Mouse (Mus musculus) limb, embryonic 15.5 days (tissue): Measurements from ENCODE around the gene Acot11. TPM values are rescaled to one million over a fixed set of nuclear protein-coding genes. Genes with fewer than 3 reads are reported as not detected.
"Not testable (repeated sequence)": the region's sequence is repeated elsewhere in the genome, so short reads cannot be mapped to it uniquely, and the experiment has no call there.

ENCODE experiments used
- ATAC-seq: fragments of 200-750 bp; cut with Nextera tagmentation; 2 replicates; pipeline ENCODE4 v1.8.0; 2017; ENCODE audit warnings: low read depth, moderate TSS enrichment; ENCODE audit not compliant: insufficient number of reproducible peaks, low FRiP score, low TSS enrichment
- H3K27ac ChIP-seq: fragments of 300-500 bp; sonication (generic); 2 replicates; pipeline ENCODE4 v1.5.1; 2015; ENCODE audit warnings: moderate library complexity, mild to moderate bottlenecking, inconsistent platforms
- H3K27me3 ChIP-seq: fragments of 300-500 bp; sonication (generic); 2 replicates; pipeline ENCODE4 v1.6.1; 2015; ENCODE audit warnings: inconsistent platforms
- H3K36me3 ChIP-seq: fragments of 300-500 bp; sonication (generic); 2 replicates; pipeline ENCODE4 v1.6.1; 2015; ENCODE audit warnings: inconsistent platforms
- H3K4me1 ChIP-seq: fragments of 300-500 bp; sonication (generic); 2 replicates; pipeline ENCODE4 v1.6.1; 2015; ENCODE audit warnings: inconsistent platforms
- H3K4me2 ChIP-seq: fragments of 300-500 bp; sonication (generic); 2 replicates; pipeline ENCODE4 v1.6.1; 2015; ENCODE audit warnings: mild to moderate bottlenecking, inconsistent platforms
- H3K4me3 ChIP-seq: fragments of 300-500 bp; sonication (generic); 2 replicates; pipeline ENCODE4 v1.5.1; 2015; ENCODE audit warnings: mild to moderate bottlenecking, inconsistent platforms
- H3K9ac ChIP-seq: fragments of 300-500 bp; sonication (generic); 2 replicates; pipeline ENCODE4 v1.6.1; 2015; ENCODE audit warnings: inconsistent platforms
- H3K9me3 ChIP-seq: fragments of 300-500 bp; sonication (generic); 2 replicates; pipeline ENCODE4 v1.6.1; 2016; ENCODE audit warnings: inconsistent platforms
- WGBS: fragments of 180-500 bp; shearing (Covaris S2); methylation state at CpG from one replicate; pipeline ENCODE4 v1.1.7; 2015; 5-methylcytosine and 5-hydroxymethylcytosine counted together
- polyA plus RNA-seq: library from polyadenylated mRNA; unstranded; fragments of >200 nt; fragmentation: Nextera tagmentation; extraction: Ambion mirVana; gene quantifications from 2 replicates; pipeline ENCODE4 v1.2.1, GENCODE M21; 2015

Acot11 gene
- polyA plus RNA-seq, 1 experiment from 2014 or later, result 4.0 TPM

DNA sequence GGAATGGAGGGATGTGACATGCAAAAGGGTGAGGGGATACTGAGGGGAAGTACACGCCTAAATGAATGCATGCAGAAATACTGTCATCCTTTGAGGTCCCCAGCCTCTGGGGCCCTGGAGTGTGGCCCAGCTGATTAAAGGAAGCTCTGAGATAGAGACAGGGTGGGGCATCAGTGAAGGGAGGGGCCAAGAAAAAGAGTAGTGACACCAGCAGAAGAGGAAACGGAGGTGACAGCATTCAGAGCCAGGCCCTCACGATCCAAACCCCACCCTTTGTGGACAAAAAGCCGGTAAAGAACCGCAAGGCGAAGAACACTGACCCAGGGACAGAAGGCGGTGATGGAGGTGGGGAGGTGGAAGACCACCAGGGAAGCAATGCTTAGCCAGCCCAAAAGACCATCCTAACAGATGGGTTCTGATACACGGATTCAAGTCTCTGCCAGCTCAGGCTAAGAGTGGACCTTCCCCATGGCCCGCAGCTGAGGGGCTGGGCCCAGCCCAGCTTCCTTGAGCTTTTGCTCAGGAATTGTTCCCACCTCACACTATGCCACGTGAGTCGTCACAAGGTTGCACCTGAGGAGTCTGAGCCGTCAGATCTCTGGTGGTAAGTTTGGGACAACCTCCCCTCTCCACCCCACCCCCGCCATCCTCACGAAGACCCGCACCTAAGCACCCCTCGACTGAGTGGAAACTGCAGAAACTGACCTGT lies 443 bp downstream of the Acot11 start:
- Histone ChIP-seq H3K4me2 (peak overlapping the region; percentile 59), H3K4me1 (peaks cover 22% of the 10 kb centered on the region), H3K27me3 (no peaks in the 10 kb centered on the region), H3K4me3 (peak overlapping the region; percentile 31), H3K36me3 (no peaks in the 10 kb centered on the region), H3K27ac (no peak overlapping the region), H3K9ac (0 out of 2 replicates have a peak overlapping the region, but pooled peaks have one; percentile 26), H3K9me3 (no peaks in the 10 kb centered on the region)
- 40% methylated on average over 16 of the region's 16 CpGs for WGBS
- ATAC-seq, result no peak

DNA sequence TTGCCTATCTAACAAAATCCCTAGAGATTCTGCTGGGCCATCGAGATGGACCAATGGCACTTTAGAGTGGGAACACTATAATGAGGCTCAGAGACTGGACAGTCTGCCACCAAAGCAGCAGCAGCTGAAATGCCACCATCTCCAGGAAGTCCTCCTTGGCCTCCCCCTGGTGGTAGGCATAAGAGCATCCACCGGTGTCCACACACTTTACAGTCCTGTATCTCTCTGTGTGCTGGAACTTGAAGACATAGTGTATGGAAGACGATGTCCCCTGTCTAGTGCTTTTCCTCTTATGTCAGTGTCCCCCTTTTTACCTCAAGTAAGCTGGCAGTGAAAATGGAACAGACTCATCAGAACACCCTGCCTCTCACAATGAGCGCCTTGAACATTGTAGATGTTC lies 1.0 kb downstream of the Acot11 start:
- H3K27ac ChIP-seq, result no peak overlapping the region
- no peak overlapping the region for H3K4me2 ChIP-seq
- no peaks in the 10 kb centered on the region for H3K36me3 ChIP-seq
- H3K4me3 ChIP-seq, result no peak overlapping the region
- WGBS, result 74% methylated on average over 4 of the region's 4 CpGs
- H3K9me3 ChIP-seq, result no peaks in the 10 kb centered on the region
- ATAC-seq, result no peak
- H3K27me3 ChIP-seq, result no peaks in the 10 kb centered on the region
- no peak overlapping the region for H3K9ac ChIP-seq
- H3K4me1 ChIP-seq, result peaks cover 27% of the 10 kb centered on the region

GRCm38 (mm10) chr4:106799772-106800336 lies 4.9 kb downstream of the Acot11 start:
- 6% methylated on average over 15 of the region's 15 CpGs for WGBS
- Histone ChIP-seq H3K4me3 (peak overlapping the region; percentile 29), H3K9ac (no peak overlapping the region), H3K27me3 (no peaks in the 10 kb centered on the region), H3K27ac (peak overlapping the region; percentile 64), H3K4me2 (peak overlapping the region; percentile 39), H3K36me3 (no peaks in the 10 kb centered on the region), H3K4me1 (peaks cover 29% of the 10 kb centered on the region), H3K9me3 (no peaks in the 10 kb centered on the region)
- ATAC-seq, result peak; percentile 64; the same call in 1 of the 2 replicates

DNA sequence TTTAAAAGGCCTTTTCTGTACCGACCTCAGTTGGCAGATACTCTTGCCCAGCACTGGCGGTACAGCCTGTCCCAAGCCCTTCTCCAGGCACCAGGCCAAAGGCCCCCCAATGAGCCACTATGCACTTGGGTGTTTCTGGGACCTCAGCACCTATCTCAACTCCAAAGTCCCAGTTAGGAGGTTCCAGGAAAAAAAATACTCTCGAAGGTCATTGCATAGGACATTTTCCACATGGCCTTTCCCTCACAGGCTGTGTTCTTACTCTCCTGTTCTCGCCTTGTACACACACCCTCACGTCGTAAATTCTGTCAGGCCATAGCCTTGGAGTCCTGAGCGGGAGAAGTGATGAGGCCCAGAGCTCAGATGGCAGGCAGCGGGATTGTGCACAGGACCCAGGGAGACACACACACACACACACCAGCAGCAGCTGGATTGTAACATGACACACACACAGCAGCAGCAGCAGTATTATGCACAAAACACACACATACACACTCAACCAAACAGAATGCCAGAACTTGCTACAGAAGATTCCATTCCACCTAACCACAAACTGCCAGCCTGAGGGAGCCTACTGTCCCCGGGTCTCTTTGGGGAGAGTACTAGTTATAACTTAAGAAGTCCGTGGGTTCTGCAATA lies 5.8 kb downstream of the Acot11 start:
- Histone ChIP-seq H3K9ac (no peak overlapping the region), H3K4me2 (peak overlapping the region; percentile 39), H3K36me3 (no peaks in the 10 kb centered on the region), H3K27me3 (no peaks in the 10 kb centered on the region), H3K4me3 (peak overlapping the region; percentile 29), H3K27ac (peak overlapping the region; percentile 64), H3K9me3 (no peaks in the 10 kb centered on the region), H3K4me1 (peaks cover 21% of the 10 kb centered on the region)
- no peak for ATAC-seq
- 27% methylated on average over 10 of the region's 10 CpGs for WGBS

- no peaks in the 10 kb centered on the region for H3K9me3 ChIP-seq
- H3K4me3 ChIP-seq, result no peak overlapping the region
- 78% methylated on average over 2 of the region's 2 CpGs for WGBS
- H3K4me2 ChIP-seq, result no peak overlapping the region
- no peak overlapping the region for H3K27ac ChIP-seq
- H3K4me1 ChIP-seq, result peaks cover 19% of the 10 kb centered on the region
- no peak overlapping the region for H3K9ac ChIP-seq
- no peak for ATAC-seq
- H3K36me3 ChIP-seq, result no peaks in the 10 kb centered on the region
- no peaks in the 10 kb centered on the region for H3K27me3 ChIP-seq
These were observed 9.5 kb downstream of the Acot11 start for GRCm38 (mm10) chr4:106795289-106795688.

DNA sequence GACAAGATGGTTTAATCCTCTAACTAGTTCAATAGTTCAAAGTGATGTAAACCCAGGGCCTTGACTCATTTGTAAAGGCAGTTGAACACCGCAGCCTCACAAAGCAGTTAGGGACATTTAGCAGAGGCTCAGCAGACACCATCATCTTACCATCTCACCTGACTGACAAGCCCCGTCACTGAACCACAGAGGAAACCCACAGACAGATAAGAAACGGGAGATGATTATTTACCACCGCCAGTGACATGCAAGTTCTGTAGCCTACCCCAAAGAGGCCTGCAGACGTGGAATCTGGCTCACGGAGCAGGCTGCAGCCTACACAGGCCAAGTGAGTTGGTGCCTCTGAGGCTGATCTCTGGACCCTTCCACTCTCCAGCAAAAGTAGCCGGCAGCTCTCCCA lies 10.6 kb downstream of the Acot11 start:
- ATAC-seq, result no peak
- no peaks in the 10 kb centered on the region for H3K9me3 ChIP-seq
- no peak overlapping the region for H3K4me2 ChIP-seq
- 83% methylated on average over 7 of the region's 7 CpGs for whole genome bisulfite sequencing
- no peaks in the 10 kb centered on the region for H3K27me3 ChIP-seq
- H3K27ac ChIP-seq, result no peak overlapping the region
- no peaks in the 10 kb centered on the region for H3K36me3 ChIP-seq
- H3K4me3 ChIP-seq, result no peak overlapping the region
- peaks cover 18% of the 10 kb centered on the region for H3K4me1 ChIP-seq
- H3K9ac ChIP-seq, result no peak overlapping the region

DNA sequence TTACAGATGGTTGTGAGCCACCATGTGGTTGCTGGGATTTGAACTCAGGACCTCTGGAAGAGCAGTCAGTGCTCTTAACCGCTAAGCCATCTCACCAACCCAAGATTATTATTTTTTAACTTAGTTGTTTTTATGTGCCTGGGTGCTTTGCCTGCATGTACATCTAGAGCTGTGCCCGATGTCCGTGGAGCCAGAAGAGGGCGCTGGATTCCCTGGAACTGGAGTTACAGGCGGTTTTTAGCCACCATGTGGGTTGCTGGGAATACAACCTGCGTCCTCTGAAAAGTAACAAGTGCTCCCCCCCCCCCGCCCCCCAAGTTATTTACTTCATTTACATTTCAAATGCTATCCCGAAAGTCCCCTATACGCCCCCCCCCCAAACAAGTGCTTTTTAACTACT lies 11.0 kb downstream of the Acot11 start:
- H3K27ac ChIP-seq, H3K4me3 ChIP-seq, H3K36me3 ChIP-seq, ATAC-seq, H3K9ac ChIP-seq, H3K27me3 ChIP-seq, H3K9me3 ChIP-seq, H3K4me2 ChIP-seq: not testable (repeated sequence)
- 93% methylated on average over 9 of the region's 9 CpGs for WGBS
- H3K4me1 ChIP-seq, result peaks cover 17% of the 10 kb centered on the region

DNA sequence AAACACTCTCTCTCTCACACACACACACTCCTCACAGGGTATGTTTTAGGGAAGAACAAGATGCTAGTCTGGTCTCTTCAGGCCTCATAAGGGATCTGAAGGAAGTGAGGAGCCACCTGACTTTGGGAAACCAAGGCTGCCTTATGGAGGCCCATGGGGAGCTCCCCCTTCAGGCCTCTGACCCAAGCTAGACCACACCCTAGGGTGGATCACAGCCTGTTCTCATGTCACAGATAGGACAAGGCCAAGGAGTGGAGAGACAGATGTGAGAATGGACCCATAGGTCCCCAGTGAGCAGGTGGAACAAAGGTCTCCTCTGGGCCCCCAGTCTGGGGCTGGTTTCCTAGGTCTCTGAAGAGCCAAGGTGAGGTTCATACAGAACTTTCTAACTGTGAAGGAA lies 12.5 kb downstream of the Acot11 start:
- Histone ChIP-seq H3K4me3 (no peak overlapping the region), H3K36me3 (no peaks in the 10 kb centered on the region), H3K9ac (no peak overlapping the region), H3K27me3 (no peaks in the 10 kb centered on the region), H3K4me2 (no peak overlapping the region), H3K4me1 (peaks cover 26% of the 10 kb centered on the region), H3K9me3 (no peaks in the 10 kb centered on the region), H3K27ac (no peak overlapping the region)
- no peak for ATAC-seq

DNA sequence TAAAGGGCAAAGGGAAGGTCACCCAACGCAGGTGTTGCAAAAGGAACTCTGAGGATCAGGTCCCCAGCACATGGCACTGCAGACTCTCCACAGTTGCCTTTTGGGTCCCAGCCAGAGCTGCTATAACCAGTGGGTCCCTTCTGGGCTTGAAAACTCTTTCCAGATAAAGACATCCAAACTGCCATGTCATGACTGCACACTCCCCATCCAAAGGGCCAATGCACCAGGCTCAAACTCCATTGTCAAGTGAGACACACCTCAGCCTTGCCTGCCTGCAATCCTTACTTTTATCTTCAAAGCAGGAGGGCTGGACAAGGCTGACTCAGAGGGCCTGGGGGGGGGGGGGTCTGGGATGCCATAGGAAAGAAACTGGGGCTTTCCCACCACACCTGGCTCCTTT lies 13.9 kb downstream of the Acot11 start:
- Histone ChIP-seq H3K4me2 (no peak overlapping the region), H3K27me3 (no peaks in the 10 kb centered on the region), H3K4me1 (peaks cover 40% of the 10 kb centered on the region), H3K9ac (no peak overlapping the region), H3K9me3 (no peaks in the 10 kb centered on the region), H3K36me3 (no peaks in the 10 kb centered on the region), H3K27ac (no peak overlapping the region), H3K4me3 (no peak overlapping the region)
- WGBS, result 84% methylated on average over 1 of the region's 1 CpGs
- ATAC-seq, result no peak

DNA sequence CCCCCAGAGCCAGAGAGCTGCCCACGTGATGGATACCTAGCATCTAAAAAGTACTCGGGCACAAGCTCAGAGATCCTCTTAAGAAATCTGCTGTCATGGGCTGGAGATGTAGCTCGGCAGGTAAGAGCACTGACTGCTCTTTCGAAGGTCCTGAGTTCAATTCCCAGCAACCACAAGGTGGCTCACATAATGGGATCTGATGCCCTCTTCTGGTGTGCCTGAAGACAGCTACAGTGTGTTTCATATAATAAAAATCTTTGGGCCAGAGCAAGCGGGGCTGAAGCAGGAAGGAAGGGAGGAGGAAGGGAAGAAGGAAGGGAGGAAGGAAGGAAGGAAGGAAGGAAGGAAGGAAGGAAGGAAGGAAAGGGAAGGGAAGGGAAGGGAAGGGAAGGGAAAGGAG lies 14.6 kb downstream of the Acot11 start:
- 87% methylated on average over 5 of the region's 5 CpGs for WGBS
- not testable (repeated sequence) for H3K36me3 ChIP-seq, ATAC-seq, H3K4me3 ChIP-seq, H3K27me3 ChIP-seq, H3K4me2 ChIP-seq, H3K9me3 ChIP-seq, H3K9ac ChIP-seq
- Histone ChIP-seq H3K4me1 (peaks cover 47% of the 10 kb centered on the region), H3K27ac (0 out of 2 replicates have a peak overlapping the region, but pooled peaks have one; percentile 29)

DNA sequence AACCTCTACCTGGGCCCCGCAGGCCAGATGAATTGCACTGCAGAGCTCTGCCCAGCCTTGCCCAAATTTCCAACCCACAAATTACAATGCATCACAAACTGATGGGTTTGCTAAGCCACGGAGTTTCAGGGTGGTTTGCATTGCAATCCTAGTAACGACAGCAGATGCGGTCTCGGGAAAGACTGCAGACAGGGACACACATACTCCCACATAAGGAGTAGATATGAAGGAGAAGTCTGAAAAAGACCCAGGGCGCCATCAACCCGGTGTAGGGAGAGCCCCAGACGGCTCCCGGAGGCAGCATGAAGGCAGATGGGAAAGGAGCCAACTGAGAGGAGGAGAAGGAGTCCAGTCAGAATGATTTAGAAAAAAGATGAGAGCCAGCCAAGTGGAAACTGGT lies 15.1 kb downstream of the Acot11 start:
- ATAC-seq, result no peak
- no peaks in the 10 kb centered on the region for H3K36me3 ChIP-seq
- peaks cover 52% of the 10 kb centered on the region for H3K4me1 ChIP-seq
- H3K27ac ChIP-seq, result peak overlapping the region; percentile 29; the same call in 1 of the 2 replicates
- H3K4me3 ChIP-seq, result no peak overlapping the region
- 41% methylated on average over 9 of the region's 9 CpGs for WGBS
- no peaks in the 10 kb centered on the region for H3K9me3 ChIP-seq
- H3K27me3 ChIP-seq, result no peaks in the 10 kb centered on the region
- no peak overlapping the region for H3K4me2 ChIP-seq
- H3K9ac ChIP-seq, result no peak overlapping the region

- WGBS, result 81% methylated on average over 11 of the region's 11 CpGs
- no peak for ATAC-seq
These were observed 16.2 kb downstream of the Acot11 start for GRCm38 (mm10) chr4:106788627-106789026.

More at GRCm38 (mm10) chr4:106788627-106789026, 16.2 kb downstream of the Acot11 start:
- H3K9me3 ChIP-seq, result no peaks in the 10 kb centered on the region
- no peak overlapping the region for H3K4me3 ChIP-seq
- H3K9ac ChIP-seq, result no peak overlapping the region
- H3K4me2 ChIP-seq, result no peak overlapping the region
- no peaks in the 10 kb centered on the region for H3K27me3 ChIP-seq
- H3K36me3 ChIP-seq, result no peaks in the 10 kb centered on the region
- H3K27ac ChIP-seq, result no peak overlapping the region
- peaks cover 56% of the 10 kb centered on the region for H3K4me1 ChIP-seq
